Mouse (Mus musculus) heart, postnatal 0 days (tissue): ENCODE results near the gene Psmd4.

Source experiments
- CTCF ChIP-seq: IDR thresholded peaks from 2 replicates; pipeline ENCODE4 v1.5.1; 2016; ENCODE audit warnings: antibody characterized with exemption, control low read depth, low read depth
- EP300 ChIP-seq: IDR thresholded peaks from 2 replicates; pipeline ENCODE4 v1.6.1; 2016; ENCODE audit warnings: antibody characterized with exemption, low read depth

DNA sequence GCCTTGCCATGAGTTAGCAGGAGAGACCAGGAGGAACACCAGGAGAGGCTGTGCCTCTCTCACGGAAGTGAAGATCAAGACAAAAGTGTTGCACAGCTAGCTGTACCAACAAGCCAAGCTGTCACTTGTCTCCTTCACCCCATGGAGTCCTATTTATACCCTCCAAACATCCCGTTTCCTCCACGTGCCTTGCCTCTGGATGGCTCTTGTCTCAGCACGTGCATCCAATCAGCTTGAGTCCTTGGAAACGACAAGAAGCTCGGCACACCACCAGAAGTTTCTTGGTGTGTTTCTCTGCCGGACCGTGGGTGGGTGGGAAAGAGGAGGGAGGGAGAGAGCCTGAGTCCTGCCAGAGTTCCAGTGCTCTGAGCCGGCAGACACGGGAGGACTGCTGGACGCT, 17.9 kb downstream of the Psmd4 start:
- TF ChIP-seq CTCF (no peak), EP300 (no peak)
